Mouse (Mus musculus) kidney, adult 8-10 months (tissue): ENCODE data around the gene Smim10l1.

Source experiments
- DNase-seq, 2 experiments: peaks; one replicate each; pipeline ENCODE4 v3.0.0; 2022

Gene Smim10l1

DNA sequence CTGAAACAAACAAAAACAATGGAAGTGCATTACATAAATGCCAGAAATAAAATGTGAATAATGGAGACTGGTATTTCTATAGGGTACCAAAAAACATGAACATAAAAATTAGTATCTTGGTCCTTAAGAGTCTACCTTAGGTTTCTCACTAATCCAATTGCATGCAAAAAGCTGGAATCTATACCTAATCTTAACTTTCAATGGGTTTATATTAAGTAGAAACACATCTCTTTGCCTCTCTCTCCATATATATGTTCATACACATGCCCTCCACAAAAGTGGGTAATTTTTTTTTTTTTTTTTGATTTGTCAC is at the start of gene Smim10l1:
TSS of gene Smim10l1 (plus strand) at position 301 of the 313 bp plus-strand sequence.
- DNase-seq: no peak

- DNase-seq: no peak
Measured at GRCm38 (mm10) chr6:133055716-133056115, 49.0 kb upstream of the Smim10l1 start, which contains the start of gene Tas2r140. Gene Tas2r140 (minus strand): TSS chr6:133055816.

DNA sequence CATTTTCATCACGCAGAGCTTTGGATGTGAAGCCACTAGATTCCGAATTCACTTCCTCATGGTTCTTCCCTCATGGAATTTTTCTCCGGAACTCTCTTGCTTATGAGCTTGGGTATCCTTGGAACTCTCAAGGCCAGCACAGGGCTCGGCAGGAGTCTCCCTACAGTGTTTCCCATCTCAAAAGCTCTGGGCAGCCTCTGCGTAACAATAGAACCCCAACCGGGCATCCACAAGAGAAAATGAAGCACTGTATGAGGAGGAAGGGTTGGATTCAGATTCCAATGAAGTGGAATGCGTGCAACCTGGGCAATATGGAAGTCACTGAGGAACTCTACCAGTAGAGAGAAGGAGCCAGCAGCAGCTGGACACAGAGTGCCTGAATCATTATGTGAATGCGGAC is 12.5 kb upstream of the Smim10l1 start:
- DNase-seq: no peak

- no peak for DNase-seq
Measured at GRCm38 (mm10) chr6:133102430-133102829, 2.3 kb upstream of the Smim10l1 start.

DNA sequence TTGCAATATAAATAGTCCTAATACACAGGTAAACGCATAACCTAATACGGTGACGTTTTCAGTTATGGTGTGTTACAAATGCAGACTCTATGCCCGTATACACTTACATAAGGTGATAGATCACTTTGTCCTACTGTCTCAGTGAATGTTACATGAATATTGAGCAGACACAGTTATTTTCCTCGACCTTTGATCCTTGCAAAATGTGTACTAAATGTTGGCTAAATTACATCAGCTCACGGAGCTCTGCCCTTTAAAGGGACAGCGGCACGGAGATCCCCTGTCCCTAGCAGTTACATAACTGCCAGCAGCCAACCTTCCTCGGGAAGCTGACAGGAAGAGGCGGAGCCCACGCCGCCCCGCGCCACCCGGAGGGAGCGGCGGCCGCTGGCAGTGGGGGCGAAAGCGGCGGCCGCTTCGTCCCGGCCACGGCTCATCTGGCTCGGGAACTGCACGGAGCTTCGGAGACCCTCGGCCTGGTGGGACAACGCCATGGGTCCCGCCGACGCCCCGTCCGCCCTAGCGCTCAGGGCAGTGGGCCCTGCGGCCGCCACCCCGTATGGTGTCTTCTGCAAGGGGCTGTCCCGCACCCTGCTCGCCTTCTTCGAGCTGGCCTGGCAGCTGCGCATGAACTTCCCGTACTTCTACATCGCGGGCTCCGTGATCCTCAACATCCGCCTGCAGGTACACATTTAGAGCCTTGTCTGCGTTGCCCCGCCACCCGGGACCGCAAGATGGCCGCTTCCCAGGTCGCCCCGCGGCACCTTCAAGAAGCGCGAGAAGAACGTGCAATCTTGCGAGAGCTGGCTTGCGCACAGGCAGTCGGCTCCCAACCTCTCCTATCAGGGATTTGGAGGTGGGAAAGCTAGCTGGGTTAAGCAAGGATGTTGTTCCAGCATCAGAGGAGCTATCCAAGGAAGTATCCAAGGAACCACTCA is 482 bp downstream of the Smim10l1 start:
- DNase-seq: peak; percentile 89 to 92
